Mouse (Mus musculus): ENCODE results near the gene Ncor2.

The Ncor2 gene

DNA sequence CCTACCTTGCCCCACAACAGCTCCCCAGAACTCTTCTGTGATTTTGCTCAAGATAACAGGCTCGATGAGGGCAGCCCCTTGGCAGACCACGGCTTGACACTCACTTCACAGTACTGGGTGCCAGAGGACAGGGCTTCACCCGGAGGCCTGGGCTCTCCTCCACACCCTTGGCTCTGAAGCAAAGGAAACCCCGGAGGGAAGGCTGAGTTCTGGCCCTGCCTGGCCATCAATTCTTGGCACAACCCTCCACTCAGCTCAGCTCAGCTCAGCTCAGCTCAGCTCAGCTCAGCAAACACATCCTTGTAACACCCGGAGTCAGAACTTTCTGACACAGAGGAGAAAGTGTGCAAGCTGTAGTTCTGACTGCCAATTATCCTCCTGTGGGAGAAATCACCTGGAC is 30.3 kb downstream of the Ncor2 start:
- DNase-seq (ENCODE audit: low read depth, low spot score): peak; percentile 70

DNA sequence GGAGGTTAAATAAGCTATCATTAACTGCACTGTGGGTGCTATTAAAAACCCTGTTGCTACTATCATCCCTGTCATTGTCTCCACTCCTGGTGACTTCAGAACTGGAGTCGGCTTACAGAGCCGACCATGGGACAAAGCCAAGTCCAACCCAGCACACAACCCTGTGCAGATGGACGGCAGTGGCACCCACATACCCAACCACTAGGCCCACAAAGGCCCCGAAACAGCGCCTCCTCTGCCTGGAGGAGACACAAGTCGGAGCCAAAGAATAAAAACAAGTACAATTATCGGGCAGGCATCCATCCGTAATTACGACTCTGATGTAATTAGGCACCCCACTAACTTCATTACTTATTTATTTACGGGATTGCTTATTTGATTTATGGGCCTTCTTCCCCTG is 30.8 kb downstream of the Ncor2 start:
- peak; percentile 55 for DNase-seq (ENCODE audit: low read depth, low spot score)

DNA sequence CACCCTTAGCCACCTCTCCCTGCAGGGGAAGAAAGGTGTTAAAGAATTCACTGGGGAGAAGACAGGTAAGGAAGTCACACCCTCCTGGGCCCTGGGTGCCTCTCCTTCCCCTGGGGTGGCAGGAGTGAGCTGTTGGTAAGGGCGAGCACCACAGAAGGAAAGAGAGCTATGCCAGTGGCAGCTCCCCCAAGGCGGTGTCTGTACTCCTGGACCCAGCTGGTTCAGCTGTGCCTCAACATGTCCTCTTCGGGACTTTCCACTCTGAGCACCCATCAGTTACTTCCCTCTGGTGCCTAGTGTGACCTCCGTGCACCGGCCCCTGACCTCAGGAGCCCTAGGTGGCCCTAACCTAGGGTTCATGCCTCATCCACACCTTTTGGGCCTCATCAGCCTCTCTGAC is 31.9 kb downstream of the Ncor2 start:
- DNase-seq (ENCODE audit: low read depth, low spot score): no peak

DNA sequence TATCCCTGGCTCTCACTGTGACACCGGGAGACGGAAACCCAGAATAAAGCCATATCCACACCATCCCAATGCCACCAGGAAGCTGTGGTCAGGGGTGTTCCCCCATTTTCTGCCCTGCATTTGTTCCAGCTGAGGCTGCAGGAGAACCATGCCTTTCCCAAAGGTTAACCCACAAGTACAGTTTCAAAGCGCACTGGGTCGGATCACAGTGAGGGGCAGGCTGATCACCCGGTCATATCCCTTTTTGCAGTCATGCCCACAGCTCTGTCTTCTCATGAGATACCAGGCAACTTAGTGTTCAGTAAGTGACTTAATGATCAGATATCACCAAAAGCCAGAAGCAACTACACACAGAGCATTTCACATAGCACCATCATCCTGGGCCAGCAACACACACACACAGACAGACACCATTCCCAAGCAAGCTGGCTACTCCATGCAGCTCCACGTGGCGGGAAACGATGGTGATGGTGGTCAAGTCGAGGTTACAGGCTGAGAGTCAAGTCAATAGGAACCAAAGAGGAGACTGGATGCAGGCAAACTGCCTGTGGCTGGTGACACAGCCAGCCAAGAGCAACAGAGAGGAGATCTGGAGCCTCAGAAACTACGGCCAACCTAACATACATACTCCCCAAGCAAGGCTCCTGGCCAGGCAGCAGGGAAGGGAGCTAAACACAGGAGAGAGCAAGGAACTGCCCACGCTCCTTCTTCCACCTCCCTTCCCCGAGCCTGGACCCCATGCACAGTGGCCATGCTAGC is 35.7 kb downstream of the Ncor2 start:
- DNase-seq (ENCODE audit: low read depth, low spot score): no peak

DNA sequence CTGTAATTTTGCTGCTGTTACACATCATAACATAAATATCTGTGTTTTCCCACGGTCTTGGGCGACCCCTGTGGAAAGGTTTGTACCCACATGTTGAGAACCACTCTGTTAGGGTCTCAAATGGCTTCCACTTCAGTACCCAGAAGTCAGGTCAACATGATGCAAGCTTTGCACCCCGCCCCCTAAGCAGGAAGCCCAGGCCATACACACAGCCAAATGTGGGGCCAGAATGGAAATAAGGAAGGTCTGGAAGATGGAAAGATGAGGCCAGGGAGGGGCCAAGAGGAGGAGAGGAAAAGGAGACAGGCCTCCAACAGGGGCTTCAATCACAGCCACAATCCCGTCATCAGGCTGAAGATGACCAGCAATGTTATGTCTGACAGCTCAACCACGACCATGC is 37.1 kb downstream of the Ncor2 start:
- peak; percentile 61 for DNase-seq (ENCODE audit: low read depth, low spot score)

DNA sequence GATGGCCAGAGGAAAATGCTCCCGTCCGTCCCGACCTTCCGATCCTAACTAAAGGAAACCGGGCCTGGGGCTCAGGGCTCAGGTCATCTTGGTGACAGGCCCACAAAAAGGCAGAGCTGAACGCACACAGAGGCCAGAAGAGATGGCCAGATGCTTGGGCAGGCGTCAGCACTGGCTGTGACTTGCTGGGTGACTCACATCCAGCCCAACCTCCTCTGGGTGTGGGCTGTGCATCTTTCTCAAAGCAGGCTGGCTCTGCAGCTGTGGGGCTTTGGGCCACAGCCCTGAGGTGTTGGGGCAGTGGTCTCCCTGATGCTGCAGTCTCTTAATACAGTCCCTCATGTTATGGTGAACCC is 37.5 kb downstream of the Ncor2 start:
- peak; percentile 95 for DNase-seq (ENCODE audit: low read depth, low spot score)

DNA sequence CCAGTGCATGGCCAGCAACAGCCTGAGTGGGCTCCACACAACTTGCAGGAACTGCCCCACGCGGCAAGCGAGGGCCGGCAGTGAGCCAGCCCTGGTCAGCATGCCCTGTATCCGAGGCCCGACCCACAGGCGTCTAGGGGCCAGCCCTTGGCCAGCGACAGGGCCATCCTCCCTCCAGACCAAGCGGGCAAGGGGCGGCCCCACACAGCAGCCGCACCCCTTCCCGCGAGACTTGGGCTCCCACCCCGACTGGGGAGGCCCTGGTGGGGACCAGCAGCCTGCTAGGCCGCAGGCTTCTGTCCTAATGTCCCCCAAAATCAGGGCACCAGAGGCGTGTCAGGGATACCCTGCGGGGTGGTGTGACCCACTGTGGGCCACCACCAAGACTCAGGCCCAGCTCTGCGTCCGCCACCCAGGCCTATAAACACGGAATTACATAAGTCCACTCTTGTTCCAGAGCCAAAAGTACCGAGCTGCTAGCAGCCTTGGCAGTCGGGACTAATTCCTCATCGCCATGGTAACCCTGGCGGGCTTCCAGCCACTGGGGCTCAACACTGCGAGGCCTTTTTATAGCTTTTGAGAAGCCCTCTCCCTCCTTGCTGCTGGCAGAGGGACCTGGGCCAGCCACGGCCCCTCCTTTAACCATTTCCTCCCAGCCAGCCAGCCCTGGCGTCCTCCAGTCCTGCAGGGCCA is 38.0 kb downstream of the Ncor2 start:
- DNase-seq (ENCODE audit: low read depth, low spot score): peak; percentile 100

DNA sequence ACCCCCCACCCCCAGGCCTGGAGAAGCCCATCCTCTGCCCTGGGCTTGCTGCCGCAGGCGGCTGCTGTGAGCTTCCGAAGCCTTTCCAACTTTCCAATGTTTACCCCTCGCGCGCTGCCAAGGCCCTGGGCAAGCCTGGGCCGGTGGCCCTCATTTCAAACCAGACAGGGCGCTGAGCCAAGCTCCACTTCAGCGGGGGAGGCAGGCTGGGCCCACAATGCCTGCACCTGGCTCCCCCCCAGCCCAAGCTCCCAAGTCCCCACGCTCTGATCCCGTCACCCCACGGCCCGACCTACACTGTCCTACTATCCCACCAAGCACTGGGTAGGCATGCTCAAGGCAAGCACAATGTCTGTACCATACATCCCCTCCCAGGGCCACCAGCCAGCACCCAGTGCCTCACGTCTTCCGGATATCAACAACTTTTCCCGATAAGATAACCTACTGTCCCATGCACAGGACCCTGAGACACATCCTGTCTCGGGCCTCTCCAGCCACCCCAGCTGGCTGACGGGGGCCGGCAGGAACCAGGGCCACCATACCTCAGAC is 38.8 kb downstream of the Ncor2 start:
- no peak for DNase-seq (ENCODE audit: low read depth, low spot score)

DNA sequence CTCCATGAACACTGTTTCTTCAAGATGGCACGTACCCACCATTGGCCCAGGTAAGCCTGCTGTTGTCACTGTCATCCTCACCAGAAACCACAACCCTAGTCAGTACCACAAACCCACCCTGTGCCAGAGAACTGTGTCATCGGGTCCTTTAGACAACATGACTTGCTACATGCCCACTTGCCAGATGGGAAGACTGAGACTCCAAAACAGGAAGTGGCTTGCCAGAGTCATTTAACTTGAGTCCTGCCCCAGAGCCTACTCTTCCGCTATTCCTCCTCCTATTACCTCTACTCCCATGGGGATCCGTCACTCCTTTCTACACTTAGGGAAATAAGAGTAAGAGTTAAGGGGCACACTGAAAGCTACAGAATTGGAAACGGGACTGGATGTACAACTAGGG is 39.4 kb downstream of the Ncor2 start:
- DNase-seq (ENCODE audit: low read depth, low spot score): no peak

DNA sequence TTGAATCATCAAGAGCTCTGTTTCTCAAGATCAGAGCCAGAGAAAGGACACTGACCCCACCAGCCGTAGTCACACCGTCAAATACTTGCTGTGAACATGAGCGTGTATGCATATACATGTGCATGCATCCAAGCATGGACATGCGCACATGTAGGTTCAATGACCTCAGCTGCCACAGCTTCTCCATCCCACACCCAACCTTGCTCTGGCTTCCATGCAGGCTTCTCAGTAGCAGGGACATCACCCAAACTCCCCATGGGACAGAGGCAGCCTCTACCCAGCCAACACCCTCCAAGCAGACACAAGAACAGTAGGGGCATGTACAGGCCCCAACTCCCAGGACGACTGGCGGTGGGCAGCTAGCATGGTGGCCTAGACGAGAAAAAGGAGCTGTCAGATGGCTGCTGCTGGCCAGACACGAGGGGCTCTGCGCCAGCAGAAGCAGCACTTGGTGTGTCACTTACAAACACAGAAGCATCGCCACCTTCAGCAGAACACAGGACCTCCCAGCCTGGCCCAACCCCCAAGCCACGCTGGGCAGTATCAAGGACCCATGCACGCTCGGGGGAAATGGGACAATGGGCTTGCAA is 40.1 kb downstream of the Ncor2 start:
- no peak for DNase-seq (ENCODE audit: low read depth, low spot score)

DNA sequence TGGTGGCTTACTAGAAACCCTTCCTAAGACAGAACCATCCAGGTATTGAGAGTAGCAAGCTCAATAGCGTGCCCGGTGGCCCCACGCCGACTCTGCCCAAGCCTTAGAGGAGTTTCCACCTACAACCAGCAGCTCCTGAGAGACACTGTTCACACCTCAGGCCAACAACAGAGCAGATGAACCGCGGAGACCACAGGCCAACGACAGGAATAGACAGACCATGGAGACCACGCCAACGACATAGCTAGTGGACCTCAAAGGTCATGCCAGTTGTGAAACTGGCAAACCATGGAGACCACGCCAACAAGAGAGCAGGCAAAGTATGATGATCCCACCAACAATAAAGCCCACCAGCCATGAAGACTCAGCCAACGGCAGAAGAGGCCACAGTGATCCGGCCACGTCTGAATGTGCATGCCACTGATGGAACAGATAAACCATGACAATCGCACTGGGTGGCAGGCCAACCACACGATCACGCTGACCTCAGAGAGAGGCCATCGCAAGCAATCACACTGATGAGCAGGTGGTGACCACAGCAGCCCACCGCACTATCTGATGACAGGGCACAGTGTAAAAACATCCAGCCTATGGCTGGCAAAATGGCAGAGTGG is 41.2 kb downstream of the Ncor2 start:
- DNase-seq (ENCODE audit: low read depth, low spot score): no peak

DNA sequence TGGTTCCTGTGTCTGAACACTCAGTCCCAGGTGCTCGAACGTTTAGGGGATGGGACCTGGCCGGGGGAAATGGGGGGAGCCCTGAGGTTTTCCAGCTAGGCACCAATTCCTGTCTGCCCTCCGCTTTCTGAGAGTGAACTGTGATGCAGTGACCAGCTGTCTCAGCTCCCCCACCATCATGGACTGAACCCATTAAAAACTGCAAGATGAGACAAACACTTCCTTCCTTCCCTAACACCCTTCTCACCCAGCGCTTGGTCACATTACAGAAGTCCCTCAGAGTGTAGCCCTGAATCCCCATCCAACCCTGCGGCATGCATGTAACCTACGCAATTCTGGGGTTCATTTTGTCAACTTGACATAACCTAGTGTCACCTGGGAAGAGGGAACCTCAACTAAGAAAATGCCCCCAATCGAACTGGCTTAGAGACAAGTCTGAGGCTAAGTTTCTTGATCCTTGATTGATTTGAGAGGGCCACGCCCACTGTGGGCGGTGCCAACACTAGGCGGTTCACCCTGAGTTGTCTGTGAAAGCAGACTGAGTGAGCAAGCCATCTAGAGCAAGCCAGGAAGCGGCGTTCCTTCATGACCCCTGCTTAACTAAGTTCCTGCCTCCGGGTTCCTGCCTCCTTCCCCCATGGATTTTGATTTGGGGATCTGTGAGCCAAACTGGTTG is 41.9 kb downstream of the Ncor2 start:
- peak; percentile 71 for DNase-seq (ENCODE audit: low read depth, low spot score)

DNA sequence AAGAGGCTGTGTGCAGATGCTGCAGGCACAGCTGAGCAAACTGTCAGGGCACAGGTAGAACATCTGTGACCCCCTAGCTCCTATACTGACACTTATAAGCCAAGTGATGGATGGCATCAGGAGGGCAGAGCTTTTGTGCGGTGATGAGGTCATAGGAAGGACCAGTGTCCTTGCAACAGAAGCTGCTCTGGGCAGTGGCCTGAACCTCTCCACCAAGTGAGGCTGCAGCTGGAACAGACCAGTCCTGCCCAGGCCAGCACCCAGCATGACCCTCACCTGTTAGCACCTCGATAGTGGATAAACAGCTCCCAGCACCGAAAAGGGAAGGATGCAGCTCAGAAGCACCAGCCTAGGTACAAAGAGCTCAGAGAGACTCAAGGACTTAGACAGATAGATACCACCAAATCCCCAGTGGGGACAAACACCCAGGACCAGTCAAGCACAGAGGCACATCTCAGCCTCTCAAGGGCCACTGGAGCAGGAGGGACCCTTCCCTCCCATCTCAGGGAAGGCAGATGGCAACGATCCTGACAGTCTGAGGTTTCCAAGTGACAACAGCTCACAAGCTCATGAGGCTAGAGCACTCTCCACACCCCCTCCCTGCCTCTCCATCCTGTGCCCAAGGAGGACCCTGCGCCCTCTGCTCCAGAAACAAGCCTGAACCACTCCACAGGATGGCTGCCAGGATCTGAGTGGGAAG is 42.6 kb downstream of the Ncor2 start:
- DNase-seq (ENCODE audit: low read depth, low spot score): no peak

DNA sequence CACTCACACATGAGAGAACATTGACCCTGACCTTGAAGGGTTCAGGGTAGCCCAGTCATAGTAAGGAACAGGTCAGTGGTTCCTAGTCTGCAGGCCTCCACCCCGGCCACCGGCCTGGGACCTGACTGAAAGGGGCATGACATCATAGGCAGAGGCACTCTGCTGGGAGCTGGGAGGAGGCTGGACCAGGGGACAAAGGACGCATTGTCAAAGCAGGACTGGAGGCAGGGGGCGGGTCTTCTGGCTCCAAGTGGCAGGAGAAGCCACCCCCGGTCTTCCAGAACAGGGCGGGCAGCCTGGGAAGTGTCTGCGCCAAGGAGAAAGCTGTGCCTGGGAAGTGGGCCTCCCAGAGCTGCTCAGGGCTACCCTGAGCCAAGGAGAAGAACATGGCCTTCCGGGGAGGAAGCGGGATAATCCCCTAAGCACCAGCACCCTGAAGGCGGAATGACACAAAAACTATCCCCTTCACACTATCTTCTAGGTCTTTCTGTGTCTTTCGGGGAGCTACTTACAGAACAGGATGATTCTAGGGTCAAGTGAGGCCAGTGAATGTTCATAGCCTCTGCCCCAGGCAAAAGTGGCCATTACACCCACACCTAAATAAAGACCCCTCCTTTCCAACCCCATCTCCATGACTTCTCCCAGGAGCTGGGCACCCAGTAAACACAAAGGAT is 44.1 kb downstream of the Ncor2 start:
- DNase-seq (ENCODE audit: low read depth, low spot score): peak; percentile 95

DNA sequence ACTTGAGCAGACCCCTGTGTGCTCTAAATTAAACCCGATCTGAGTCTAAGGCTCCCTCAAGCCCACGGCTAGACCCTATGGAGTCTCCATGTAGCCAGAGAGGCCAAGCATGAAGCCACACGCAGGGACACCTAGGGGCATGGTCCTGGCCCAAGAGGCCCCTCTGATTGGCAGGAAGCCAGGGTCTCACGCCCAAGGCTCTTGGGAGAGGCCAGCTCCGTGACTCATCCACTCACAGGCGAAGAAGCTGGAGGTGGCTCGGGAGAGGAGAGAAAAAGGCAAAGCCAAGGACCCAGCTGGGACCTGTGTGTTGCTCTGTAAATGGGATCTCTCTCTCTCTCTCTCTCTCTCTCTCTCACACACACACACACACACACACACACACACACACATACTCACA is 44.6 kb downstream of the Ncor2 start:
- DNase-seq (ENCODE audit: low read depth, low spot score): peak; percentile 89

DNA sequence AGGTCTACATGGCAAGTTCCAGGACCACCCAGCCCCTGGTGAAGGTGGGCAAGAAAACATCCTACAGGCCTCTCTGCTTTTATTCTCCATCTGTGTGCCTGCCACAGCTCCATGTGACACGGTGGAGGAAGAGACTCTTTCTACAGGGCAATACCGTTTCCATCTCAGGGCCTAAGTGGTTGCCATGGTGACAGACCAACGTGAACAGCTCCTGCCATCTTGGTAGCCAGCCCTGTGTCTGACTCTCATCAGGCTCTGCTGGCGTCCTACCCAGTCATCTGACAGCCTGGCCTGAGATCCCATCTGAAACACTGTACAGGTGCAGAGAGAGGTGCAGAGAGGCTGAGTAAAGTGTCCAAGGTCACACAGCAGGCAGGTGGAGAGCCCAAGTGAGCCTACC is 45.4 kb downstream of the Ncor2 start:
- no peak for DNase-seq (ENCODE audit: low read depth, low spot score)

DNA sequence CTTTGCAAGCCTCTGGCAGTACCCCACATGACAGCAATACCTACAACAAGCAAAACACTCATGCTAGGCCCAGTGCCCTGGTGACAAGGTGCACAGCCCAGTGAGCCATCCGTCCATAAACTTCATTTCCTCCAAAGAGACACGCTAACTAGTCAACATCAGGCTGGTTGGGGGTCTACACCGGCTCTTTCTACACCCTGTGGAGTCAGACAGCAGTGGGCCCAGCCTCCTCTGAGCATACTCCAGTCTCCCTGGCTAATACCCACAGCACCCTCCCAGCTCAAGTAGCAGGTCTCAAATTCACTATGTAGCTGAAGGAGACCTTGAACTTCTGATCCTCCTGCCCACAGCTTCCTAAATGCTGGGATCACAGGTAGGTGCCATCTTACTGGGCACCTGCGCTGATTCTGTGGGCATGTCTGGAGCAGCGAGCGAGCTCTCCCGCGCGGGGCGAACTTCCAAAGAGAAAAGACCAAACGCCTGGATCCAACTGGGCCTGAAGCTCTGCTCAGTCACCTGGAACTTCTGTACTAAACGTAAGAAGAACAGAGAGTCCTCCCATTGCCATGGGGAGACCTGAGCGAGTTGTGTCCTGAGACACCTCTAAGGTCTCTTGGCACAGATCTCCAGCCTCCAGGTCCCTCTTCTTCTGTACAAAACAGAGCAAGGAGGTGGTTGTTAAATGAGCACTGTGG is 46.3 kb downstream of the Ncor2 start:
- DNase-seq (ENCODE audit: low read depth, low spot score): no peak

DNA sequence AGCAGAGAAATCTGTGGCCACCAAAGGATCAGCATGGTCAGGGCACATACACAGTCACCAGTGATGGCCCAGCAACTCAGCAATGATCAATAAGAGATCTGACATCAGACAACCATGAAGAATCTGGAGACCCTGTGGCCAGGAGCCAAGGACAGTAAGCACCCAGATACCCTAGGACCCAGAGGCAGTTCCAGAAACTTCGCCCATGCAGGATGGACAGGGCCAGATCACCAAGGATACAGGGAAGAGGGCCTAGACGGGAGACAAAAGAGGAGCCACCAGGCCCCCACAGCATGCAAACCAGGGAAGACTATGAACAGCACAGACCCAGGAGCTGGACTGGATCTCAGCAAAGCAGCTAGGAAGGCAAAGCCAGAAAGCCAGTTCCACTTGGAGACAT is 47.0 kb downstream of the Ncor2 start:
- no peak for DNase-seq (ENCODE audit: low read depth, low spot score)

DNA sequence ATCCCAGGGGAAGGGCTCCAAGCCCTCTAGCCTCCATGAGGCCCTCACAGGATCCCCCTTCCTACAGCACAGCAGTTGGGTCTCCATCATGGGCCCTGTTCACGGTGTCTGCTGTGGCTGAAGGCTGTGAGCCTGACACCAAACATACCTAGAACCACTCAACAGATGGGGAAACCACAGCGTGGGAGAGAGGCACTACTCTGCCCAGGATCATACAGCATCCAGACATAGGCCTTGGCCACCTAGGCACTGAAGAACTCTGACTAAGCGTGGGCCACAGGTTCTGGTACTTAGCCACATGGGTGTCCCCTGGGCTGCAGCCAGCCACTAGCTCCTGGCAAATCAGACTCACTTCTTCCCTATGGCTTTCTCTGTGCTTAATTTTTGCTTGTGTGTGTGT is 48.6 kb downstream of the Ncor2 start:
- no peak for DNase-seq (ENCODE audit: low read depth, low spot score)

DNA sequence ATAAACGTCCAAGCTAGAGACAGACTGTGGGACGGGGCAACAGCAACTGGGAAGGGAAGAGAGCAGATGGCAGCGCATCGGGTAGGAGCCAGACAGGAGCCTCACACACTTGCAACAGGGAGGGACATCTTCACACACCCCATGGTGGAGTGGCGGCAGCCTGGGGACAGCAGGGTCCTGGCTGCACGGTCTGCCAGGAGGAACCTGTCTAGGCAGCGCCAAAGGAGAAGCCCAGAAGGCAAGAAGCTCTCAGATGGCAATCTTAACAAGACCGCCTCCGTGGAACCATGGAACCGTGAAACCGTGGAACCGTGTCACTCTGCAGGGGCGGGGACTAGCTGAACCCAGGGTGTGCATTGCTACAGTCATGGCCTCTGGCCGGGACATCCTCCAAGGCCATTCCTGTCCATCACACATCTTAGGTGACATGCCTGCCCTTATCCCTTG is 50.1 kb downstream of the Ncor2 start:
- no peak for DNase-seq (ENCODE audit: low read depth, low spot score)
